Mouse (Mus musculus) G1E (cell line): ENCODE measurements around the gene Fbxl8.

ENCODE experiments used
- CTCF ChIP-seq: IDR thresholded peaks from 2 replicates; pipeline ENCODE4 v1.5.1; 2012; ENCODE audit warnings: low read depth, low read length, inconsistent platforms, mixed read lengths
- GATA1 ChIP-seq: IDR thresholded peaks from 2 replicates; pipeline ENCODE4 v1.6.1; 2012; ENCODE audit warnings: borderline replicate concordance, low read length, inconsistent platforms, mixed read lengths
- GATA2 ChIP-seq: IDR thresholded peaks from 2 replicates; pipeline ENCODE4 v1.6.1; 2012; ENCODE audit warnings: low read depth, low read length, inconsistent platforms, borderline replicate concordance
- POLR2AphosphoS5 ChIP-seq: IDR thresholded peaks from 2 replicates; pipeline ENCODE4 v1.6.1; 2012; ENCODE audit warnings: low read depth, low read length, inconsistent platforms; ENCODE audit not compliant: insufficient replicate concordance
- TAL1 ChIP-seq: conservative IDR thresholded peaks from 2 replicates; pipeline ENCODE4 v1.6.1; 2012; ENCODE audit warnings: low read depth, low read length, inconsistent platforms, mixed read lengths

GRCm38 (mm10) chr8:105270916-105271186 is 6.4 kb downstream of the Fbxl8 start:
- no peak for TF ChIP-seq TAL1
- TF ChIP-seq CTCF: no peak
- TF ChIP-seq GATA1: no peak
- no peak for TF ChIP-seq GATA2
- TF ChIP-seq POLR2AphosphoS5: no peak
